Mouse (Mus musculus): ENCODE data around the gene Pdcl2. TPM values are rescaled to one million over a fixed set of nuclear protein-coding genes. Genes with fewer than 3 reads are reported as not detected.

Gene Pdcl2
- polyA plus RNA-seq, 1 experiment from 2014 or later: not detected

- 83% methylated on average over 2 of the region's 2 CpGs for WGBS
- Histone ChIP-seq H3K9me3 (no peaks in the 10 kb centered on the region), H3K27ac (no peak overlapping the region), H3K27me3 (ENCODE audit: poor library complexity, severe bottlenecking) (no peaks in the 10 kb centered on the region), H3K4me3 (no peak overlapping the region), H3K4me1 (peaks cover 4% of the 10 kb centered on the region; the same call in 1 of the 2 replicates), H3K36me3 (replicated peaks) (no peaks in the 10 kb centered on the region)
- DNase-seq (ENCODE audit: extremely low spot score, low spot score): no peak
Observed at GRCm38 (mm10) chr5:76327296-76327695, 3.7 kb downstream of the Pdcl2 start.

GRCm38 (mm10) chr5:76325113-76325512 is 5.8 kb downstream of the Pdcl2 start:
- Histone ChIP-seq H3K4me3 (no peak overlapping the region), H3K9me3 (no peaks in the 10 kb centered on the region), H3K27me3 (ENCODE audit: poor library complexity, severe bottlenecking) (no peaks in the 10 kb centered on the region), H3K27ac (no peak overlapping the region), H3K4me1 (peaks cover 14% of the 10 kb centered on the region), H3K36me3 (replicated peaks) (no peaks in the 10 kb centered on the region)
- 92% methylated on average over 4 of the region's 4 CpGs for WGBS
- DNase-seq (ENCODE audit: extremely low spot score, low spot score): no peak

GRCm38 (mm10) chr5:76321249-76322196 is 9.4 kb downstream of the Pdcl2 start:
- Histone ChIP-seq H3K27ac (no peak overlapping the region), H3K36me3 (replicated peaks) (no peaks in the 10 kb centered on the region), H3K27me3 (ENCODE audit: poor library complexity, severe bottlenecking) (no peaks in the 10 kb centered on the region), H3K9me3 (no peaks in the 10 kb centered on the region), H3K4me1 (peaks cover 14% of the 10 kb centered on the region), H3K4me3 (no peak overlapping the region)
- 27% methylated on average over 11 of the region's 11 CpGs for WGBS
- DNase-seq (ENCODE audit: extremely low spot score, low spot score): no peak

GRCm38 (mm10) chr5:76308206-76308605 is 22.8 kb downstream of the Pdcl2 start:
- H3K27me3 ChIP-seq (ENCODE audit: poor library complexity, severe bottlenecking): no peaks in the 10 kb centered on the region
- no peak overlapping the region for H3K27ac ChIP-seq
- no peak for DNase-seq (ENCODE audit: extremely low spot score, low spot score)
- 80% methylated on average over 2 of the region's 2 CpGs for WGBS
- no peak overlapping the region for H3K4me3 ChIP-seq
- H3K9me3 ChIP-seq: no peaks in the 10 kb centered on the region
- peaks cover 17% of the 10 kb centered on the region for H3K4me1 ChIP-seq
- no peaks in the 10 kb centered on the region for H3K36me3 ChIP-seq (replicated peaks)

- Histone ChIP-seq H3K27ac (no peak overlapping the region), H3K36me3 (replicated peaks) (0 out of 2 replicates have a peak, but pooled peaks cover under 1% of the 10 kb centered on the region), H3K4me3 (no peak overlapping the region), H3K4me1 (peaks cover 27% of the 10 kb centered on the region), H3K9me3 (no peaks in the 10 kb centered on the region), H3K27me3 (ENCODE audit: poor library complexity, severe bottlenecking) (no peaks in the 10 kb centered on the region)
- WGBS: 82% methylated on average over 3 of the region's 3 CpGs
- DNase-seq (ENCODE audit: extremely low spot score, low spot score): no peak
Observed at GRCm38 (mm10) chr5:76306261-76306660, 24.7 kb downstream of the Pdcl2 start.

GRCm38 (mm10) chr5:76305616-76306015 is 25.3 kb downstream of the Pdcl2 start:
- WGBS: 2% methylated on average over 8 of the region's 8 CpGs

GRCm38 (mm10) chr5:76304452-76305341 is 26.3 kb downstream of the Pdcl2 start, which contains the start of gene Clock:
TSS of gene Clock (minus strand) at chr5:76304792.
- under 1% methylated on average over 102 of the region's 104 CpGs for WGBS
- Histone ChIP-seq H3K4me1 (peaks cover 27% of the 10 kb centered on the region), H3K4me3 (peak within 1 kb of the TSS; percentile 100)

More at GRCm38 (mm10) chr5:76305616-76306015, 25.3 kb downstream of the Pdcl2 start:
- H3K9me3 ChIP-seq: no peaks in the 10 kb centered on the region
- peaks cover 27% of the 10 kb centered on the region for H3K4me1 ChIP-seq
- peaks cover 3% of the 10 kb centered on the region; the same call in 1 of the 2 replicates for H3K36me3 ChIP-seq (replicated peaks)
- H3K27ac ChIP-seq: no peak overlapping the region
- peak overlapping the region; percentile 100 for H3K4me3 ChIP-seq
- peak; percentile 19 for DNase-seq (ENCODE audit: extremely low spot score, low spot score)
- no peaks in the 10 kb centered on the region for H3K27me3 ChIP-seq (ENCODE audit: poor library complexity, severe bottlenecking)

GRCm38 (mm10) chr5:76303745-76304451 is 27.1 kb downstream of the Pdcl2 start:
- Histone ChIP-seq H3K27ac (peak overlapping the region; percentile 98), H3K4me1 (peaks cover 27% of the 10 kb centered on the region), H3K27me3 (ENCODE audit: poor library complexity, severe bottlenecking) (no peaks in the 10 kb centered on the region), H3K36me3 (replicated peaks) (peaks cover 3% of the 10 kb centered on the region; the same call in 1 of the 2 replicates), H3K9me3 (no peaks in the 10 kb centered on the region), H3K4me3 (peak overlapping the region; percentile 100)
- WGBS: 1% methylated on average over 100 of the region's 100 CpGs
- peak; percentile 60 for DNase-seq (ENCODE audit: extremely low spot score, low spot score)

More at GRCm38 (mm10) chr5:76304452-76305341, 26.3 kb downstream of the Pdcl2 start, which contains the start of gene Clock:
- H3K27me3 ChIP-seq (ENCODE audit: poor library complexity, severe bottlenecking): no peaks in the 10 kb centered on the region
- H3K36me3 ChIP-seq (replicated peaks): peaks cover 3% of the 10 kb centered on the region; the same call in 1 of the 2 replicates
- no peaks in the 10 kb centered on the region for H3K9me3 ChIP-seq
- peak within 1 kb of the TSS; percentile 98 for H3K27ac ChIP-seq
- peak; percentile 88 for DNase-seq (ENCODE audit: extremely low spot score, low spot score)

- no peak for DNase-seq (ENCODE audit: extremely low spot score, low spot score)
- WGBS: 8% methylated on average over 11 of the region's 11 CpGs
- Histone ChIP-seq H3K9me3 (no peaks in the 10 kb centered on the region), H3K4me3 (peak overlapping the region; percentile 100), H3K27ac (peak overlapping the region; percentile 98), H3K36me3 (replicated peaks) (peaks cover 3% of the 10 kb centered on the region; the same call in 1 of the 2 replicates), H3K4me1 (peaks cover 27% of the 10 kb centered on the region), H3K27me3 (ENCODE audit: poor library complexity, severe bottlenecking) (no peaks in the 10 kb centered on the region)
Observed at GRCm38 (mm10) chr5:76303379-76303744, 27.6 kb downstream of the Pdcl2 start.

- no peak for DNase-seq (ENCODE audit: extremely low spot score, low spot score)
- H3K4me1 ChIP-seq: peaks cover 27% of the 10 kb centered on the region
- no peak overlapping the region for H3K27ac ChIP-seq
- no peaks in the 10 kb centered on the region for H3K9me3 ChIP-seq
- 94% methylated on average over 2 of the region's 2 CpGs for WGBS
- peaks cover 3% of the 10 kb centered on the region; the same call in 1 of the 2 replicates for H3K36me3 ChIP-seq (replicated peaks)
- H3K4me3 ChIP-seq: no peak overlapping the region
- H3K27me3 ChIP-seq (ENCODE audit: poor library complexity, severe bottlenecking): no peaks in the 10 kb centered on the region
Observed at GRCm38 (mm10) chr5:76302009-76302408, 28.9 kb downstream of the Pdcl2 start.

GRCm38 (mm10) chr5:76289234-76289691 is 41.7 kb downstream of the Pdcl2 start:
- Histone ChIP-seq H3K4me3 (no peak overlapping the region), H3K4me1 (peaks cover 6% of the 10 kb centered on the region; the same call in 1 of the 2 replicates), H3K27ac (no peak overlapping the region), H3K36me3 (replicated peaks) (peaks cover 15% of the 10 kb centered on the region), H3K27me3 (ENCODE audit: poor library complexity, severe bottlenecking) (no peaks in the 10 kb centered on the region), H3K9me3 (no peaks in the 10 kb centered on the region)
- 91% methylated on average over 8 of the region's 8 CpGs for WGBS
- DNase-seq (ENCODE audit: extremely low spot score, low spot score): no peak

GRCm38 (mm10) chr5:76288256-76288655 is 42.7 kb downstream of the Pdcl2 start:
- H3K36me3 ChIP-seq (replicated peaks): peaks cover 15% of the 10 kb centered on the region
- no peak for DNase-seq (ENCODE audit: extremely low spot score, low spot score)
- peaks cover 6% of the 10 kb centered on the region; the same call in 1 of the 2 replicates for H3K4me1 ChIP-seq
- H3K4me3 ChIP-seq: no peak overlapping the region
- no peaks in the 10 kb centered on the region for H3K9me3 ChIP-seq
- H3K27me3 ChIP-seq (ENCODE audit: poor library complexity, severe bottlenecking): no peaks in the 10 kb centered on the region
- no peak overlapping the region for H3K27ac ChIP-seq
- WGBS: 94% methylated on average over 3 of the region's 3 CpGs
